Mouse (Mus musculus): Measurements from ENCODE around the gene Nexn. TPM values are rescaled to one million over a fixed set of nuclear protein-coding genes. Genes with fewer than 3 reads are reported as not detected.

The Nexn gene
- polyA plus RNA-seq, 1 experiment from 2014 or later, result 2.2 TPM

DNA sequence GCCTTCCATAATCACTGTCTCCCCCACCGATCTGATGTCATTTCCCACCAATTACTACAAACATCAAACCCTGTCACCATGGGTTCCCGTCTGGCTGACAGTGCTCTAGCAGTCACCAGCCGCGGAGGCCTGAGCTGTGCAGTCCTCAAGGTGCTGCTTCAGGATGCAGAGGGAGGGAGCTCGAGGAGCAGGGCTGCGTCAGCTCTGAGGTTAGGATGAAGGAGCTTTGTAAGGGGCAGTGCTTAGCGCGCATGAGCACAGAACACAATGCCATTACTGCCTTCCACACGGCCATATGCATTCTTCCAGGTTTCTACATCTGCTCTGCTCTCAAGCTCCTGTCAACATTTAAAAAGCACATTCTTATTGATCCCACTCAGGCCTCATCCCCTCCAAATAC is 36.8 kb upstream of the Nexn start:
- ATAC-seq (ENCODE audit: low FRiP score, low TSS enrichment) (no peak), DNase-seq (no peak)
- no peaks in the 10 kb centered on the region for H3K27me3 ChIP-seq (ENCODE audit: control insufficient read depth, insufficient read depth, low read length)
- H3K4me1 ChIP-seq (ENCODE audit: control insufficient read depth, insufficient read depth, low read length), result no peaks in the 10 kb centered on the region
- H3K27ac ChIP-seq (replicated peaks; ENCODE audit: low read depth, low read length), result no peak overlapping the region
- 76% methylated on average over 9 of the region's 9 CpGs for WGBS
- H3K9me3 ChIP-seq (ENCODE audit: control insufficient read depth, low read length), result no peaks in the 10 kb centered on the region
- H3K4me3 ChIP-seq (replicated peaks; ENCODE audit: low read depth, low read length), result no peak overlapping the region
- H3K36me3 ChIP-seq (ENCODE audit: control insufficient read depth, insufficient read depth, low read length), result peaks cover 59% of the 10 kb centered on the region
- H3K9ac ChIP-seq (replicated peaks; ENCODE audit: low read length), result no peak overlapping the region
- H3K4me2 ChIP-seq (ENCODE audit: low read length), result no peak overlapping the region

- no peaks in the 10 kb centered on the region for H3K4me1 ChIP-seq (ENCODE audit: control insufficient read depth, insufficient read depth, low read length)
- H3K9me3 ChIP-seq (ENCODE audit: control insufficient read depth, low read length), result no peaks in the 10 kb centered on the region
- H3K27ac ChIP-seq (replicated peaks; ENCODE audit: low read depth, low read length), result no peak overlapping the region
- no peak overlapping the region for H3K4me2 ChIP-seq (ENCODE audit: low read length)
- H3K4me3 ChIP-seq (replicated peaks; ENCODE audit: low read depth, low read length), result no peak overlapping the region
- no peak overlapping the region for H3K9ac ChIP-seq (replicated peaks; ENCODE audit: low read length)
- WGBS, result 95% methylated on average over 14 of the region's 14 CpGs
- H3K36me3 ChIP-seq (ENCODE audit: control insufficient read depth, insufficient read depth, low read length), result peaks cover 66% of the 10 kb centered on the region
- DNase-seq (no peak), ATAC-seq (ENCODE audit: low FRiP score, low TSS enrichment) (no peak)
- H3K27me3 ChIP-seq (ENCODE audit: control insufficient read depth, insufficient read depth, low read length), result no peaks in the 10 kb centered on the region
These were observed 34.5 kb upstream of the Nexn start for GRCm38 (mm10) chr3:152300376-152301337.

DNA sequence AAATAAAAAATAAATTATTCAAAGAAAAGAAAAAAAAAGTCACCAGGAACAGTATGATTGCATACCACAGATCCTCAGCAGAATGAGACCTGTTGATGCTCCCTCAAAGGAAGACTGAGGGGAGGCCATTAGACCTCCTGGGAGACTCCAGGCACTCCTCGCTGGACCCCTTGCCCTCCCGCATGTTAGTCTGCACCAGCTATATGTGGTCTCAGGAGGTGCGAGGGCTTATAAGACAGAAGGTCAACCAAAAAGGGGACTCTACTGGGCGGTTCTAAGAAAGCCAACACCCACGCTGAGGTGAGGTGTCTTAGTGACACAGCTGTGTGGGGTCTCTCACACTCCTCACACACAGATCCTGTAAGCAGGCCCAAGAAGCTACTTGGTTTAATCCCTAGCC is 29.7 kb upstream of the Nexn start:
- H3K27me3 ChIP-seq (ENCODE audit: control insufficient read depth, insufficient read depth, low read length), result no peaks in the 10 kb centered on the region
- DNase-seq, result no peak
- ATAC-seq (ENCODE audit: low FRiP score, low TSS enrichment), result no peak
- H3K9ac ChIP-seq (replicated peaks; ENCODE audit: low read length), result no peak overlapping the region
- no peak overlapping the region for H3K4me2 ChIP-seq (ENCODE audit: low read length)
- H3K4me1 ChIP-seq (ENCODE audit: control insufficient read depth, insufficient read depth, low read length), result no peaks in the 10 kb centered on the region
- WGBS, result 97% methylated on average over 5 of the region's 5 CpGs
- no peaks in the 10 kb centered on the region for H3K9me3 ChIP-seq (ENCODE audit: control insufficient read depth, low read length)
- no peak overlapping the region for H3K4me3 ChIP-seq (replicated peaks; ENCODE audit: low read depth, low read length)
- no peak overlapping the region for H3K27ac ChIP-seq (replicated peaks; ENCODE audit: low read depth, low read length)
- peaks cover 72% of the 10 kb centered on the region for H3K36me3 ChIP-seq (ENCODE audit: control insufficient read depth, insufficient read depth, low read length)

- Histone ChIP-seq H3K36me3 (ENCODE audit: control insufficient read depth, insufficient read depth, low read length) (peaks cover 70% of the 10 kb centered on the region), H3K4me1 (ENCODE audit: control insufficient read depth, insufficient read depth, low read length) (no peaks in the 10 kb centered on the region), H3K9me3 (ENCODE audit: control insufficient read depth, low read length) (no peaks in the 10 kb centered on the region), H3K4me3 (replicated peaks; ENCODE audit: low read depth, low read length) (no peak overlapping the region), H3K4me2 (ENCODE audit: low read length) (no peak overlapping the region), H3K9ac (replicated peaks; ENCODE audit: low read length) (no peak overlapping the region), H3K27me3 (ENCODE audit: control insufficient read depth, insufficient read depth, low read length) (no peaks in the 10 kb centered on the region), H3K27ac (replicated peaks; ENCODE audit: low read depth, low read length) (no peak overlapping the region)
- WGBS, result 87% methylated on average over 3 of the region's 3 CpGs
- no peak for ATAC-seq (ENCODE audit: low FRiP score, low TSS enrichment)
- no peak for DNase-seq
These were observed 28.2 kb upstream of the Nexn start for GRCm38 (mm10) chr3:152294400-152294799.

GRCm38 (mm10) chr3:152293530-152294181 is 27.5 kb upstream of the Nexn start:
- Histone ChIP-seq H3K27ac (replicated peaks; ENCODE audit: low read depth, low read length) (no peak overlapping the region), H3K9me3 (ENCODE audit: control insufficient read depth, low read length) (no peaks in the 10 kb centered on the region), H3K4me1 (ENCODE audit: control insufficient read depth, insufficient read depth, low read length) (no peaks in the 10 kb centered on the region), H3K27me3 (ENCODE audit: control insufficient read depth, insufficient read depth, low read length) (no peaks in the 10 kb centered on the region), H3K4me3 (replicated peaks; ENCODE audit: low read depth, low read length) (no peak overlapping the region), H3K9ac (replicated peaks; ENCODE audit: low read length) (no peak overlapping the region), H3K4me2 (ENCODE audit: low read length) (no peak overlapping the region), H3K36me3 (ENCODE audit: control insufficient read depth, insufficient read depth, low read length) (peaks cover 76% of the 10 kb centered on the region)
- ATAC-seq (ENCODE audit: low FRiP score, low TSS enrichment), result no peak
- 94% methylated on average over 13 of the region's 13 CpGs for WGBS
- DNase-seq, result no peak

GRCm38 (mm10) chr3:152291895-152292294 is 25.7 kb upstream of the Nexn start:
- DNase-seq (no peak), ATAC-seq (ENCODE audit: low FRiP score, low TSS enrichment) (no peak)
- no peak overlapping the region for H3K4me3 ChIP-seq (replicated peaks; ENCODE audit: low read depth, low read length)
- H3K4me2 ChIP-seq (ENCODE audit: low read length), result no peak overlapping the region
- H3K27ac ChIP-seq (replicated peaks; ENCODE audit: low read depth, low read length), result no peak overlapping the region
- no peak overlapping the region for H3K9ac ChIP-seq (replicated peaks; ENCODE audit: low read length)
- H3K9me3 ChIP-seq (ENCODE audit: control insufficient read depth, low read length), result no peaks in the 10 kb centered on the region
- WGBS, result 93% methylated on average over 6 of the region's 6 CpGs
- peaks cover 81% of the 10 kb centered on the region for H3K36me3 ChIP-seq (ENCODE audit: control insufficient read depth, insufficient read depth, low read length)
- no peaks in the 10 kb centered on the region for H3K4me1 ChIP-seq (ENCODE audit: control insufficient read depth, insufficient read depth, low read length)
- H3K27me3 ChIP-seq (ENCODE audit: control insufficient read depth, insufficient read depth, low read length), result no peaks in the 10 kb centered on the region

- H3K36me3 ChIP-seq (ENCODE audit: control insufficient read depth, insufficient read depth, low read length), result peaks cover 77% of the 10 kb centered on the region
These were observed 24.1 kb upstream of the Nexn start for GRCm38 (mm10) chr3:152290175-152290798.

DNA sequence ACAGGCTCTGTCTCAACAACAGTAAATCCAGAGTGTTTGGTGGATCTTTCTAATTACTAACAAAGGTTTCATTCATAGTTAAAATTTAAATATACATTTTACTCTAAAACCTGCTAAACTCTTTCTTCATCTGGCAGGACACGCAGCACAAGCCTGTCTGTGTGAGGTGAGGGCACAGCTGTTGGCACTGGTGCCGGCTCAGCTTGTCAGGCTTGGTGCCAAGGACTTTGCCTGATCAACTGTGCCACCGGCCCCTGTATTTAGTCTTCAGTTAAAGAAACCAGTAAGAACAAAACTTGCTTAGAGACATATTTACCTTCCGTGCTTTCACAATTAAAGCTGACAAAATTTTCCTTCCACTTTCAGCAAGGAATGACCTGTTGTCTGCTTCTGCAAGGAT is 22.6 kb upstream of the Nexn start:
- Histone ChIP-seq H3K9me3 (ENCODE audit: control insufficient read depth, low read length) (no peaks in the 10 kb centered on the region), H3K9ac (replicated peaks; ENCODE audit: low read length) (no peak overlapping the region), H3K27ac (replicated peaks; ENCODE audit: low read depth, low read length) (no peak overlapping the region), H3K36me3 (ENCODE audit: control insufficient read depth, insufficient read depth, low read length) (peaks cover 72% of the 10 kb centered on the region), H3K4me3 (replicated peaks; ENCODE audit: low read depth, low read length) (no peak overlapping the region), H3K27me3 (ENCODE audit: control insufficient read depth, insufficient read depth, low read length) (no peaks in the 10 kb centered on the region), H3K4me2 (ENCODE audit: low read length) (no peak overlapping the region), H3K4me1 (ENCODE audit: control insufficient read depth, insufficient read depth, low read length) (no peaks in the 10 kb centered on the region)
- DNase-seq (no peak), ATAC-seq (ENCODE audit: low FRiP score, low TSS enrichment) (no peak)
- WGBS, result 91% methylated on average over 4 of the region's 4 CpGs

More at GRCm38 (mm10) chr3:152290175-152290798, 24.1 kb upstream of the Nexn start:
- Histone ChIP-seq H3K4me3 (replicated peaks; ENCODE audit: low read depth, low read length) (no peak overlapping the region), H3K9me3 (ENCODE audit: control insufficient read depth, low read length) (no peaks in the 10 kb centered on the region), H3K9ac (replicated peaks; ENCODE audit: low read length) (no peak overlapping the region), H3K27ac (replicated peaks; ENCODE audit: low read depth, low read length) (no peak overlapping the region), H3K27me3 (ENCODE audit: control insufficient read depth, insufficient read depth, low read length) (no peaks in the 10 kb centered on the region), H3K4me2 (ENCODE audit: low read length) (no peak overlapping the region), H3K4me1 (ENCODE audit: control insufficient read depth, insufficient read depth, low read length) (no peaks in the 10 kb centered on the region)
- ATAC-seq (ENCODE audit: low FRiP score, low TSS enrichment), result no peak
- WGBS, result 88% methylated on average over 17 of the region's 17 CpGs
- no peak for DNase-seq
